Mouse (Mus musculus): ENCODE results near the gene Cep89.

Gene Cep89

GRCm38 (mm10) chr7:35382706-35383353 is 14.0 kb upstream of the Cep89 start:
- no peak for DNase-seq (ENCODE audit: low spot score in 2 of 2)

- no peak for DNase-seq (ENCODE audit: low spot score in 2 of 2)
Measured at GRCm38 (mm10) chr7:35386525-35386952, 10.3 kb upstream of the Cep89 start.

- DNase-seq (ENCODE audit: low spot score in 2 of 2) = no peak
Measured at GRCm38 (mm10) chr7:35388694-35389093, 8.1 kb upstream of the Cep89 start.

DNA sequence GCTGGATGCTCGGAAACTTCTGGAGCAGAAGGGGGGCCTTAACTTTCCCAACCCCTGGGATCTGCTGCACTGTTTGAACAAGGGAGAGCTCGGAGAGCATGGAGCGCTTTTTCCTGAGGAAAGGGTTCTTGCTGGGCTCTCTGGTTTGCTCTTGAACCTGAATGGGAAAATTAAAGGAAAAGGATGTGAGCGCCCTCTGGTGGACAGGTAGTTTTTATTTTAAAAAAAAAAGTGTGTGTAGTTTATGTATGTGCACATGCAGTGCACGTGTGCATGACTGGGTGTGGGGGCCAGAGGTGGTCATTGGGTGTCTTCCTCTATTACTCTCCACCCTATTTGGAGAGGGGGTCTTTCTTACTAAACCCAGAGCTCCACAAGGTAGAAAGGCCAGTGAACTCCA is 3.9 kb upstream of the Cep89 start:
- peak in 1 of 2 experiments; percentile 24 for DNase-seq (ENCODE audit: low spot score in 2 of 2)

DNA sequence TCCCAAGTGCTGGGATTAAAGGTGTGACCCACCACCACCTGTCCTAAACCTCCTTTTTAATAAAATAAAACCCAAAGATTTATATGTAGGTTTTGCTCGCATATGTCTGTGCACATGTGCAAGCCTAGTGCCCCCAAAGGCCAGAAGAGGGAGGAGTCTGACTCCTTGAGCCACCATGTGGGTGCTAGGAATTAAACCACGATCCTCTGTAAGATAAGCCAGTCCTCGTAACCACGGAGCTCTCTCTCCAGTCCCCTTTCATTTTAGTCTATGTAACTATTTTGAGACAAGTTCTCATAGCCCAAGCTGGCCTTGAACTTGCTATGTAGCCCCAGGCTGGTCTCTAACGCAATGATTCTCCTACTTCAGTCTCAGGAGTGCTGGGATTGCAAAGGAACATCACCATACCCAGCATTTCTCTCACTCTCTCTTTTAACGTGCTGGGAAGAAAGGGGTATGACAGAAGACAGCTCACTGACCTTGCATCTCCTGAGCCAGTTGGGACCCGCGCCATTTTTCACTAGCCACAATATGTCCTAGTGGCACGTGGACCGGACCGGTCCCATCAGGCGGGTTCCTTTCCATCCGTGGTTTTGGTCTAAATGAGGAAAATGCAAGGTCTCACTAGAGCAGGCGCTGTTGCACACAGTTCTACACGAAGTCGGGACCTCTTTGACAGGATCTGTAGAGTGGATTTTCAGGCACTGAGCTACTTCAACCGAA is 940 bp upstream of the Cep89 start:
- peak in 1 of 2 experiments; percentile 12 for DNase-seq (ENCODE audit: low spot score in 2 of 2)

DNA sequence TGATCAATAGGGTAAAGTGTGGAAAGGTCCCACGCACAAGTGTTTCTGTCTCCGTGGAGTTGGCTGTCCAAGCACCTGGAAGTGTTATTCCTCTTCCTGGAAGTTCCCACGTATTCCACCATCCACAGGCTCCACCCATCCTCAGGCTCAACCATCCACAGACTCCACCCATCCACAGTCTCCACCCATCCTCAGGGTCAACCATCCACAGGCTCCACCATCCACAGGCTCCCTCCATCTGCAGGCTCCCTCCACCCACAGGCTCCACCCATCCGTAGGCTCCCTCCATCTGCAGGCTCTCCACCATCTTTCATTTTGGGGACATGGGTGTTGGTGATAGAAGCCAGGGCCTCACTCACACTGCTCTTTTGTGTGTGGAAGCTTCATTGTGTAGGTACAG is 4.3 kb downstream of the Cep89 start:
- DNase-seq (ENCODE audit: low spot score in 2 of 2) = no peak

- no peak for DNase-seq (ENCODE audit: low spot score in 2 of 2)
Measured at GRCm38 (mm10) chr7:35415226-35415625, 18.4 kb downstream of the Cep89 start.

GRCm38 (mm10) chr7:35415801-35416653 is 19.2 kb downstream of the Cep89 start:
- DNase-seq (ENCODE audit: low spot score in 2 of 2) = no peak

GRCm38 (mm10) chr7:35416654-35416948 is 19.8 kb downstream of the Cep89 start:
- no peak for DNase-seq (ENCODE audit: low spot score in 2 of 2)

DNA sequence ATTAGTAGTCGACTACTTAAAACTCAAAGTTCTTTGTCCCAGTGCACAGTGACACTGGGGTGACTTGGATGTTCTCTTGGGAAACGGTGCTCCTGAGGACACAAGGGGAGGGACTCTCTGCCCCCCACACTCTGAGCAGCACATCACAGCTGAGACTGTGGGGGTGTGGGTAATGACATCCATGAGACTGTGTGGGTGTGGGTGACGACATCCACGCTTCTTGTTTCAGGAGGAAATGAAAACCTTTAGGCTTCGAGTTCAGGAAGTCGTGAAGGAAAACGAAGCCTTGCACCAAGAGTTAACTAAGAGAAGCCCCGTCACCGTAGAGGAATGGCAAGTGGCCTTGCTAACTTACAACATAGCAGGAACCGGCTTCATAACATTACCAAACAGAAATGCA is 26.2 kb downstream of the Cep89 start:
- DNase-seq (ENCODE audit: low spot score in 2 of 2) = no peak

DNA sequence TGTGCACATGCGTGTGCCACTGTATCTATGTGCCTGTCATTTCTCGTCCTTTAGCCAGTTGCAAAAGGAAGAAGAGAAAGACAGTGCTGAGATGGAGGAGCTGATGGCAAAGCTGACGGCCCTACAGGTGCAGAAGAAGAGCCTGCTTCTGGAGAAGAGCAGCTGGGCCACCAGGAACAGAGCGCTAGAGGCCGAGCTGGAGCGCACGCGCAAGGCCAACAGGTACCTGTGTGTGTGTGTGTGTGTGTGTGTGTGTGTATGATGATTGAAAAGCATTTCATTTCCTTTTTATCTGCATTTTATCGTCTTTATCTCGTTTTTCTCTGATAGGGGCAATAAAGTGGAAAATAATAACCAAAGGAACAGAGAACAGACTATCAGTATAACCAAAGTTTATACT is 31.3 kb downstream of the Cep89 start:
- DNase-seq (ENCODE audit: low spot score in 2 of 2) = no peak

GRCm38 (mm10) chr7:35435266-35435665 is 38.4 kb downstream of the Cep89 start:
- DNase-seq (ENCODE audit: low spot score in 2 of 2) = no peak

- DNase-seq (ENCODE audit: low spot score in 2 of 2) = no peak
Measured at GRCm38 (mm10) chr7:35447501-35447900, 50.7 kb downstream of the Cep89 start.

DNA sequence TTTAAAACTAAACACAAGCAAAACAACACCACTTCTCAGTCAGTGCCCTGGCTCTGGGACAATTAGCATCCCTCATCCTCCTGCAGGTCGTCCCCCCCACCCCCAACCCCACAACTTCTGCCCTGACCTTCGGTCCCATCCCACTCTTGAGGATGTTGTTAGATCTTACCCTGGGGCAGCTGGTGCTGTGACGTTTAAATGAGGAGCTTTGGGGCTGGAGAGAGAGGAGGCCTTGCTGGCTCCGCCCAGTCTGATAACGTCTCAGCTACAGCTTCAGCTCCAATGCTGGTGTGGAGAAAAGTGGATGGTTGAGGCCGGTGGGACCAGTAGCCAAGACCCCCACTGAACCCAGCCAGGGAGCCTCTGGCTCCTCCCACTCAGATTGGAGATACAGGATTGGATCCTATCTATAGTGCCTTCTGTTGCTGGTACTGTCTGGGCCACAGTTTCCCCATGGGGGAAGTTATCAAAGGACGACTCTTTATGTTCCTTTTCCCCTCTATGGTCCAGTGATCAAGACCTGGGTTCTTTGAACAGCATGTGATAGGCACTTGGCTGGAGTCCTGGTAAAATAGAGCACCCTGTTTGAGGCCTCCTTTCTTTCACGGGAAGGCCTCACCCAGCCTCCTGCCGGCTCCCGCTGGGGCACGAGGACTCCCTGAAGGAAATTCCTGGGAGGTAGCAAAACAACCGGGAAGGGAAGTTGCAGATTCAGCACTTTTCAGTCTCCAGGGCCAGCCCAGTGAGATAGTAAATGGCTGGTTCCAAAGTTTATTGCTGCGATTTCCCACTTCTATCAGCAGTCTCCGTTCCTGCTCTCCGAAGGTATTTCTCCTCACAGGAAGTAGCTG is 51.4 kb downstream of the Cep89 start, which contains the start of gene Slc7a9:
Gene Slc7a9 (plus strand): TSS at position 801 of the 851 bp plus-strand sequence.
- DNase-seq (ENCODE audit: low spot score in 2 of 2) = no peak

DNA sequence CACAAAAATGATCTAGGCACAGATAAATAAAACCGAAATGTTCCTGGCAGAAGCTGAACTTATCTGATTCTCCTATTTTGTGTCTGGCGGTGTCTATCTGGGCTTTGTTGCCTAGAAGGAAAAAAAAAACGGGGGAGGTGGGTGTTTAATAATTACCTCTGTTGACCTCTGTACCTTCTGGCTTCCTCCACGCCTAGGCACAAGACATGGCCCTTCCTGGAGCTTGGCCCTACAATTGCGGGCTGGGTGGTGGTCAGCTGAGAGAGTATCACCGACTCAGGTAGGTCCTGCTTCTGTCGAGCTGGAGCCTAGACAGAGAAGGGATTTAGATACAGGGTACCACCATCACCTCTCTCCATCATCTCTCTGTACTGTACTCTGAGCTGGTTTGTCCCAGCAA is 52.0 kb downstream of the Cep89 start:
- DNase-seq (ENCODE audit: low spot score in 2 of 2) = no peak

- DNase-seq (ENCODE audit: low spot score in 2 of 2) = no peak
Measured at GRCm38 (mm10) chr7:35456091-35456814, 59.4 kb downstream of the Cep89 start.

- DNase-seq (ENCODE audit: low spot score in 2 of 2) = no peak
Measured at GRCm38 (mm10) chr7:35460971-35461370, 64.1 kb downstream of the Cep89 start.

GRCm38 (mm10) chr7:35465027-35465426 is 68.2 kb downstream of the Cep89 start:
- DNase-seq (ENCODE audit: low spot score in 2 of 2) = no peak

DNA sequence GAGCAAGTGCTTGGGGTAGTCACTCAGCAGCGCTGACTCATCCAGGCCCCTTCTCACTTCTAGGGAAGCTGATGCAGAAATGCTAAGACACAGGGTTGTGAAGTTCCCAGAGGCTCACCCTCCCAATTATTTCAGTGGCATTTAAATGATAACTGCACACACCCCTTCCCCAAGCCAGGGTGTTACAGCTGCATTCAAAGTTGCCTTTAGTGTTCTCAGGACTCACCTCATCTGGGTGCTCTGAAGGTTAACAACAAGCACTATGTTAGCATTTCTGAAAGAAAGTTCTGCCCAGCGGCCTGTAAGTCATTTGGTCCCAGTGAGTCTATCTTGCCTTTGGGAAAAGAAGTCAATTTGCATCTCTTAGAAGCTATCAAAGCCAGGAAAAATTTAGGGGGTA is 71.0 kb downstream of the Cep89 start:
- no peak for DNase-seq (ENCODE audit: low spot score in 2 of 2)

GRCm38 (mm10) chr7:35470794-35471193 is 74.0 kb downstream of the Cep89 start:
- DNase-seq (ENCODE audit: low spot score in 2 of 2) = no peak

DNA sequence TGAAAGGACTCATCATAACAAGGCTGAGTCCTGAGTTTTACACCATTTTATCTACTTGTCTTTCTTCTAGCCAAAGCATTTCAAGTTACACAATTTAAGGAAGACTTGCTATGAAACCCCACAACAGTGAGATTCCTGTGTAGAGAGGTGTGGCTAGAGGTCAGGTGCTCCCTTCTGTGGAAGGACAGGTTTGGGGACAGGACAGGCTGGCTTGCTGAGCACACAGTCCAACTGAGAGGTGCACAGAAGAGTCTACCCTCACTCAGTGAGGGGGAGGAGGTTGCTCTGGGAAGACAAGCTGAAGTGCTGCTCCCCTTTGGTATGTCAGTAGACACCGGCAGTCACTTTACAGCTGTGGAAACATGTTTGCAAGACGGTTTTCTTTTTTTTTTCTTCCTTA is 79.6 kb downstream of the Cep89 start:
- peak in 1 of 2 experiments; percentile 6 for DNase-seq (ENCODE audit: low spot score in 2 of 2)
